ENCODE assay signal across 16 mouse cellular contexts in genomic region chr9:111577453-111577852, GRCm38 (mm10).
"Had no signal": no experiment of that assay in that cellular context is flagged by ENCODE, and none has a peak within 500 bp of the region (broad histone marks: within the 10 kb centered on the region; RNA-seq: fewer than 3 reads in every experiment).

No protein-coding gene starts in this region.

- H3K27me3 ChIP-seq: intestine, embryonic 15.5 days; liver, embryonic 13.5 days; midbrain, embryonic 12.5 days; midbrain, embryonic 15.5 days; neural tube, embryonic 13.5 days had no signal

- H3K9me3 ChIP-seq: intestine, embryonic 15.5 days; liver, embryonic 13.5 days; midbrain, embryonic 12.5 days; midbrain, embryonic 15.5 days; neural tube, embryonic 13.5 days had no signal

- H3K4me2 ChIP-seq: intestine, embryonic 15.5 days; liver, embryonic 13.5 days; midbrain, embryonic 12.5 days; midbrain, embryonic 15.5 days; neural tube, embryonic 13.5 days had no signal

- ATAC-seq: intestine, embryonic 15.5 days; midbrain, embryonic 15.5 days had no signal

- H3K27ac ChIP-seq: intestine, embryonic 15.5 days; liver, embryonic 13.5 days; midbrain, embryonic 12.5 days; midbrain, embryonic 15.5 days; neural tube, embryonic 13.5 days had no signal

- DNase-seq: kidney, adult 18-20 months; kidney, adult 9 months; kidney, postnatal 14 days; kidney, postnatal 4 days; liver, embryonic 13.5 days; lung, adult 2 months; lung, postnatal 14 days; right cerebral cortex, postnatal 25 days; spleen, adult 18-20 months; thymus, adult 18-20 months; thymus, postnatal 36 days had no signal

- H3K36me3 ChIP-seq: intestine, embryonic 15.5 days; liver, embryonic 13.5 days; midbrain, embryonic 12.5 days; midbrain, embryonic 15.5 days; neural tube, embryonic 13.5 days had no signal

- H3K4me1 ChIP-seq: intestine, embryonic 15.5 days; liver, embryonic 13.5 days; midbrain, embryonic 12.5 days had no signal

- H3K4me3 ChIP-seq: intestine, embryonic 15.5 days; liver, embryonic 13.5 days; midbrain, embryonic 12.5 days; midbrain, embryonic 15.5 days; myocyte; neural tube, embryonic 13.5 days had no signal

- H3K9ac ChIP-seq: intestine, embryonic 15.5 days; liver, embryonic 13.5 days; midbrain, embryonic 12.5 days; midbrain, embryonic 15.5 days; neural tube, embryonic 13.5 days had no signal
